In genomic region chr11:44813534-44813933, GRCm38 (mm10) we compare ENCODE assay signal across 11 mouse cellular contexts.
"Had no signal": no experiment of that assay in that cellular context is flagged by ENCODE, and none has a peak within 500 bp of the region (broad histone marks: within the 10 kb centered on the region; RNA-seq: fewer than 3 reads in every experiment).

No protein-coding gene starts in this region.

- DNase-seq: liver; lung, adult 18-20 months; right cerebral cortex, adult 18-20 months; right cerebral cortex, postnatal 25 days; thymus, postnatal 36 days had no signal

- H3K27me3 ChIP-seq: intestine, embryonic 15.5 days; limb, embryonic 12.5 days; midbrain, embryonic 12.5 days had no signal

- ATAC-seq: intestine, embryonic 15.5 days; midbrain, embryonic 16.5 days had no signal

- H3K4me1 ChIP-seq: intestine, embryonic 15.5 days; midbrain, embryonic 12.5 days had no signal

- H3K36me3 ChIP-seq: intestine, embryonic 15.5 days; limb, embryonic 12.5 days; midbrain, embryonic 12.5 days had no signal

- H3K9me3 ChIP-seq: intestine, embryonic 15.5 days; limb, embryonic 12.5 days; midbrain, embryonic 12.5 days had no signal

- H3K9ac ChIP-seq: intestine, embryonic 15.5 days; limb, embryonic 12.5 days; liver, embryonic 14.5 days; midbrain, embryonic 12.5 days had no signal

- H3K4me2 ChIP-seq: intestine, embryonic 15.5 days; limb, embryonic 12.5 days; midbrain, embryonic 12.5 days had no signal

- H3K27ac ChIP-seq: intestine, embryonic 15.5 days; left cerebral cortex, adult 2 months; limb, embryonic 12.5 days; liver, embryonic 14.5 days; midbrain, embryonic 12.5 days had no signal

- H3K4me3 ChIP-seq: intestine, embryonic 15.5 days; left cerebral cortex, adult 2 months; limb, embryonic 12.5 days; midbrain, embryonic 12.5 days had no signal
